Mouse (Mus musculus) intestine, postnatal 0 days (tissue): ENCODE measurements at regions not wholly inside any gene's neighbourhood (a gene's known extent, or its start where the extent isn't known, plus 50 kb on each side); places are given as distances from the start of the nearest gene placed in this dataset. TPM values are rescaled to one million over a fixed set of nuclear protein-coding genes. Genes with fewer than 3 reads are reported as not detected.

ENCODE experiments used
- ATAC-seq: fragments of 200-750 bp; cut with Nextera tagmentation; 2 replicates; pipeline ENCODE4 v1.8.0; 2017; ENCODE audit warnings: mild to moderate bottlenecking, moderate TSS enrichment, moderate library complexity
- H3K27ac ChIP-seq: fragments of 300-500 bp; sonication (generic); 2 replicates; pipeline ENCODE4 v1.5.1; 2014; ENCODE audit warnings: mild to moderate bottlenecking, low read depth, low read length, moderate library complexity
- H3K27me3 ChIP-seq: fragments of 300-500 bp; sonication (generic); replicated peaks from 2 replicates; pipeline ENCODE4 v1.6.1; 2014; ENCODE audit warnings: low read length, mixed read lengths; ENCODE audit not compliant: control insufficient read depth, insufficient read depth
- H3K36me3 ChIP-seq: fragments of 300-500 bp; sonication (generic); 2 replicates; pipeline ENCODE4 v1.6.1; 2014; ENCODE audit warnings: mild to moderate bottlenecking, moderate library complexity; ENCODE audit not compliant: control insufficient read depth, insufficient read depth
- H3K4me1 ChIP-seq: fragments of 300-500 bp; sonication (generic); replicated peaks from 2 replicates; pipeline ENCODE4 v1.6.1; 2014; ENCODE audit warnings: antibody characterized with exemption, low read length, mixed read lengths; ENCODE audit not compliant: control insufficient read depth, insufficient read depth
- H3K4me2 ChIP-seq: fragments of 300-500 bp; sonication (generic); replicated peaks from 2 replicates; pipeline ENCODE4 v1.6.1; 2014; ENCODE audit warnings: low read depth, mild to moderate bottlenecking, moderate library complexity
- H3K4me3 ChIP-seq: fragments of 300-500 bp; sonication (generic); 2 replicates; pipeline ENCODE4 v1.5.1; 2014; ENCODE audit warnings: low read depth, low read length
- H3K9ac ChIP-seq: fragments of 300-500 bp; sonication (generic); 2 replicates; pipeline ENCODE4 v1.6.1; 2014; ENCODE audit warnings: mild to moderate bottlenecking, low read depth, low read length
- H3K9me3 ChIP-seq: fragments of 300-500 bp; sonication (generic); 2 replicates; pipeline ENCODE4 v1.6.1; 2016; ENCODE audit warnings: mixed run types; ENCODE audit not compliant: control insufficient read depth
- CTCF ChIP-seq: sonication (generic); IDR thresholded peaks from 2 replicates; pipeline ENCODE4 v1.5.1; 2016; ENCODE audit warnings: low read depth, mild to moderate bottlenecking, control low read depth, antibody characterized with exemption, moderate library complexity
- WGBS: fragments of 180-500 bp; shearing (Covaris S2); extraction: QIAGEN DNeasy Blood & Tissue Kit; methylation state at CpG from one replicate; pipeline ENCODE4 v1.1.7; 2014; 5-methylcytosine and 5-hydroxymethylcytosine counted together
- microRNA-seq: library from miRNA; unstranded; fragments of <30 nt; microRNA quantifications from one replicate; pipeline ENCODE4, GENCODE M21; 2016

DNA sequence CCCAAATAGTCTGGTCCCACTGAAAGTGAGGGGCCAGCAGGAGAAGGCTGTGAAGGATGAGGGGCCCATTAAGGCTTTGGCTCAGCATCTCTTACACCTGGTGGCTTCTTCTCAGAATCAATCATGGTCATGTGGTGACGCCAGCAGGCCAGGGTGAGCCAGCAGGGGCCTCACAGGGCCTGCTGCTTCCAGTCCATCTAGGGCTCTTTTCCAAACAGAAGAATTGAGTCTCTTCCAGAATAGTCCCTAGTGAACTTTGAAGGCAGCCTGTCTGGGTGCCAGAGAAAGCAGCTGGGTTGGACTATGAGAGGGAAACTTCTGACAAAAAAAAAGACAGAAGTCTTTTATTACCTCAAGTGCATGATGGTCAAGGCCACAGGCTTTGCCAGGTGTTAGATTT lies 65.6 kb upstream of the Btbd11 start:
- Histone ChIP-seq H3K9ac (no peak overlapping the region), H3K9me3 (no peaks in the 10 kb centered on the region), H3K4me1 (no peaks in the 10 kb centered on the region), H3K4me2 (no peak overlapping the region), H3K27ac (no peak overlapping the region), H3K36me3 (no peaks in the 10 kb centered on the region), H3K4me3 (no peak overlapping the region), H3K27me3 (no peaks in the 10 kb centered on the region)
- ATAC-seq, result no peak
- 33% methylated on average over 1 of the region's 1 CpGs for WGBS
- no peak for TF ChIP-seq CTCF

DNA sequence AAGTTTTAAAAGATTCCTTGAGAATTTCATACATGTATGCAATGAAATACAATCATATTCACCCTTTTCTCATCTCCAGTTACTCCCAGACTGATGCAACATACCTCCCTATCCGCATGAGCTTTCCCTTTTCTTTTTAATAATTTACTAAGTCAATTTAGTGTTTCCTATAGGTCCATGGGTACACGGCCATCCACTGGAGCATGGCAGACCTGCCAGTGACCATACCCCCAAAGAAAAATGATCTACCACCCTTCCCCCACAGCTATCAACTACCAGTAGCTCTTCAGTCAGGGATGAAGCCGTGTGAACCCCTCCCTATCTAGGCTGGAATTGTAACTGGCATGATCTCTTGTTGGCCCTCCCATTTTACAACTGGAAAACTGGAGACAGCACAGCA lies 64.3 kb upstream of the Btbd11 start:
- TF ChIP-seq CTCF, result no peak
- Histone ChIP-seq H3K4me1 (no peaks in the 10 kb centered on the region), H3K36me3 (no peaks in the 10 kb centered on the region), H3K27ac (no peak overlapping the region), H3K4me3 (no peak overlapping the region), H3K9me3 (no peaks in the 10 kb centered on the region), H3K9ac (no peak overlapping the region), H3K27me3 (no peaks in the 10 kb centered on the region), H3K4me2 (no peak overlapping the region)
- 81% methylated on average over 3 of the region's 3 CpGs for WGBS
- ATAC-seq, result no peak

DNA sequence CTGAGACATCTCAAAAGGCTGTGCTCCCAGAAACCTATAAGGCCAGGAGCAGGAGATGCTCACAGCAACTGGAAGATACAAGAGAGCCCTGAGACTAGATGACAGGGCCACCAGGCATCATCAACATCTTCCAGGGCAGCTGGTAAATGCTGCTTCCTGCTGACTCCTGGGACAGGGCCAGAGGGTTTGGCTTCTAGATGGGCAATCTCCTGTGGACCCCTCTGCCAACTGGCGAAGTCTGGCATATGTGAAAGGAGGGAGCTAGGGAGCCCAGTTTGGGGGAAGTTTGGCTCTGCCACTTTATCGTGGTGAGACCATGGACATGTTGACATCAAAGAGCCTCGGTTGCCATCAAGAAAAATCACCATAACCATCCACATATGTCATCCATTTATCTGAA lies 57.2 kb upstream of the Btbd11 start:
- Histone ChIP-seq H3K4me3 (no peak overlapping the region), H3K36me3 (no peaks in the 10 kb centered on the region), H3K9ac (no peak overlapping the region), H3K9me3 (no peaks in the 10 kb centered on the region), H3K27me3 (no peaks in the 10 kb centered on the region), H3K4me2 (no peak overlapping the region), H3K27ac (no peak overlapping the region), H3K4me1 (no peaks in the 10 kb centered on the region)
- no peak for ATAC-seq
- no peak for TF ChIP-seq CTCF
- WGBS, result 87% methylated on average over 3 of the region's 3 CpGs

DNA sequence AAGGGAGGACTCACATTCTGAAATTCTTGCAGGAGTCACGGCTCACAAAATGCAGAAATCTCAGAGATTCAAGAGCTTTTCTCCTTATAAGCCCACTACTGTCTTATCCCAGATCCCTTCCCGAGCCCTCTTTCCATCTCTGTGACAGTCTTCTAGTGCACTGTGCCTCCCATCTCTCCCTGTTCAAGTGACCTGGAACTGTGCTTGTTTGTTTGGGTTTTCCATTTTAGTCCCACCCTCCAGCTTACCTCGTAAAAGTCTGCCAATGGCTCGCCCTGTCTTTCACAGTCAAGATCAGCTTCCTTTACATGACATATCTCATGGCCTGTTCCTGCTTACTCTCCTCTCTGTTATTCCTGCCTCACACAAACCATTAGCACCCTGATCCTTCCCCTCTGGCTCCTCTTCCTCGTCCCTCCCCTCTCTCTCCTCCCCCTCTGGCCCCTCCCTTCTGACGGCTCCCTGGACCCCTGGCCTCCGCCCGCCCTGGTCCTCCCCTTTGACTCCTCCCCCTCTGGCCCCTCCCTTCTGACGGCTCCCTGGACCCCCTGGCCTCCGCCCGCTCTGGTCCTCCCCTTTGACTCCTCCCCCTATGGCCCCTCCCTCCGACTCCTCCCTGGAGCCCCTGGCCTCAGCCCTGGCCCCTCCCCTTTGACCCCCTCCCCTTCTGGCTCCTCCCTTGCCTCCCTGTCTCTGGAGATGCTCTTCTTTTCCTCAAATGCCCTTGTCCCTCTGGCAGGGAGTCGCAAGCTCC lies 55.5 kb upstream of the Btbd11 start:
- H3K4me3 ChIP-seq, result no peak overlapping the region
- WGBS, result 13% methylated on average over 13 of the region's 13 CpGs

More for the DNA sequence above, 55.5 kb upstream of the Btbd11 start:
- no peak overlapping the region for H3K27ac ChIP-seq
- H3K4me2 ChIP-seq, result 0 out of 2 replicates have a peak overlapping the region, but pooled peaks have one; percentile 24
- no peaks in the 10 kb centered on the region for H3K9me3 ChIP-seq
- no peak for TF ChIP-seq CTCF
- no peaks in the 10 kb centered on the region for H3K27me3 ChIP-seq
- no peak; the same call in 1 of the 2 replicates for ATAC-seq
- no peaks in the 10 kb centered on the region for H3K36me3 ChIP-seq
- H3K9ac ChIP-seq, result no peak overlapping the region
- H3K4me1 ChIP-seq, result no peaks in the 10 kb centered on the region

Small RNA genes in the stretch of these regions (microRNA-seq; reads per million reads assigned to microRNA genes)
- not detected for gene Gm27392
